Mouse (Mus musculus): ENCODE data around the gene Neurl2. TPM values are rescaled to one million over a fixed set of nuclear protein-coding genes. Genes with fewer than 3 reads are reported as not detected.
A peak's percentile ranks its signal among the peaks of the same experiment; 100 is the strongest.
"Not testable (repeated sequence)": the region's sequence is repeated elsewhere in the genome, so short reads cannot be mapped to it uniquely, and the experiment has no call there.

The Neurl2 gene
- total RNA-seq, 2 experiments from 2014 or later = 39.2 to 45.2 TPM

DNA sequence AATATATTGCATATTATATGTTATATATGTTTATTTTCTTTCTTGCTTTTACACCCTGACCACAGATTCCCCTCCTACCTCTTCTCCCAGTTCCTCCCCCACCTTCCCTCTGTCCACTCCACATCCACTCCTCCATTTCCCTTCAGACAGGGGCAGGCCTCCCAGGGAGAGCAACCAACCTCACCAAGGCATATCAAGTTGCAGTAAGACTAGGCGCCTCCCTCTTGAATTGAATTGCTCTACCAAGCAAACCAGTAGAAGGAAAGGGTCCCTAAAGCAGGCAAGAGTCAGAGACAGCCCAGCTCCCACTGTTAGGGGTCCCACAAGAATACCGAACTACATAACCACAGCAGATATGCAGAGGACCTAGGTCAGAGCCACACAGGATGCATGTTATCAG is 25.9 kb upstream of the Neurl2 start:
- no peak for DNase-seq

DNA sequence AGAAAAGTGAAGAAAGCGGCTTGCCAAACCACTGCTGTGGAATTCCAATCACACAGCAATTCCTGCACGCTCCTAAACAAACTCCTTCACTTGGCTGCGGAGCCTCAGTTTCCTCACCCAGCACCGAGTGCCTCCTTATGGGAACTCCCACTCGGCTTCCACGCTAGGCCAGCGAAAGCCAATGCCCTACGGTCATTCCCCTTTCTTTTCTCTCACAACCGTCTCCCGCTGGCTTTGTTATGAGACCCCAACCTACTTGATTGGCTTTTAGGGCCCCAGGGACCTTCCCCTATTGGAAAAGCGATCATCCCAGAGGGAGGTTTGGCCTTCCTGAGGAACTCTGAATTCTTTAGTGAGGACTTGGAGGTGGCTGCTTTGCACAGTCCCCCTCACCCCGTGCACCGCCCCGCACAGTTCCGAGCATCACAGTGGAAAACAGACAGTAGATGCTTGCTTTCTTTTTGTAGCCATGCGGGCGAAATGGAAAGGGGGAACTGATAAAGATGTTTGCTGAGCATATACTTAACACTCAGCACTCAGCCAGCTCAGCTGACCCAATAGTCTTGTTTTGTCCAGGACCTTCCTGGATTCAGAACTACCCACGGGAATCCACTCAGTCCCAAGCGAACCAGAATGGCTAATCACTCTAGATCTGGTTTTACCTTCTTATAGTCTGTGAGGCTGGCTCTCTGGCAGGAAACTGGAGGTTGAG is 24.7 kb upstream of the Neurl2 start:
- no peak for DNase-seq

DNA sequence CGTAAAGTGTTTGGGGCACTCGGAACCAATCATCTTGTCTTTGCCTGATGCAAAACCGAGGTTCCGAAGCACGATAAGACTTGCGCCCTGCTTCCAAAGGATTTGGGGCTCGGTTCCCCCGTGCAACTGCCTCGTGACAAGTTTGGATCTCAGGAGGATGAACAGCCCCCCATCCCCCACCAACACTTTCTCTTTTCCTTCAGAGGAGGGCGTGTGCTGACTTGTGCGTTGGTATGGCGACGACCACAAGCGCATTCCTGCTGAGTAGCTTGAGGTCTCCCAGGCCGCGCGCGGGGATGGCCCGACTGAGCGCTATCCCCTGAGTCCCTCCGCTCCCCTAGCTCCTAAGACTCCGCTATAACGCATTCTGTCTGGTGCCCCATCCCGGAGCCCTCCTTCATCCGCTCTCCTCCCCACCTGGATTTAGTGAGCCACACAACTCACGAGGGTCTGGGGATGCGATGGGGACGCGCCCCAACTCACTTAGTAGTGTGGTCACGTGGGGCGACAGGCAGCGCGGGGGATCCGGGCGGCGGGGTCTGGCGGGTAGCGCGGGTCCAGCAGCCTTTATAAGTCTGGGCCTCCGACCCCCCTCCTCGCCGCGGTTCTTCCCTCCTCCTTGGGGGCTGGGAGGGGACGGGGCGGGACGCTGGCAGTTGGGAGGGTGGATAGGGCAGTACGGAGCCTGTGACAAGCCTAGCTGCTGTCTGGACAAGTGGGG is 24.0 kb upstream of the Neurl2 start, which contains the start of gene Pltp:
Gene Pltp (minus strand): TSS at position 611 of the 721 bp plus-strand sequence.
- DNase-seq = peak; percentile 44

DNA sequence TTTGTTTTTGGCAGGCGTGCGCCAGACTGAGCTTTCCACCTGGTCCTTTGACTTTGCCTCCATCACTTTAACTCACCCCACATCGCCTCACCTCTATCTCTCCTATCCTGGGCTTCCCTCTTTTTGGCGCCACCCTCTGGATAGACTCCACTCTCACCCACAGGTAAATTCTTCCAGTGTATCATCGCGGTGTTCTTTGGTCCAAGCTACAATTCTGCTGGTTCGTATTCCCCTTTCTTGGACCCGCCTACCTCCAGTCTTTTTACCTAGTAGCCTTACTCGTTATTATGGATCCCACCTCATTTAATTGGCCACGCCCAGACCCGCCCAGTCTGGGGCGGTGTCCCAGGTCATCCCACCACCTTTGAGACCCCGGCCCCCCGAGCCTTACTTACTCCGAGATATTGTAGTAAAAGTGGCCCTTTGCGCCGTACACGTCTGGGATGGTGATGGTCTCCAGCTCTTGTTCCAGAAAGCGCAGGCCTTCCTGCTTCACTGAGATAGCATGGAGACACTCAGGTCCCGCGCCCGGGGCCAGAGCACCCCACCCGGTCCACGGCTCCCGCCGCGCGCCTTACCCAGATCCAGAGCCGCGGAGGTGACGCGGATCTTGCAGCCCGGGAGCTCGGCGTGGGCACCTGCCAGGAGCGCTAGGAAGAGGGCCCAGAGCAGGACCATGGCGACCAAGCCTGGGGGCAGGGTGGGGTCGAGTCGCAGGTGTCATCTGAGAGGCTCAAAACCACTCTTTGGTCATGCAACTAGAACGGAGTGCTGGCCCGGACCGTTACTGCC is 23.2 kb upstream of the Neurl2 start:
- peak; percentile 23 for DNase-seq

DNA sequence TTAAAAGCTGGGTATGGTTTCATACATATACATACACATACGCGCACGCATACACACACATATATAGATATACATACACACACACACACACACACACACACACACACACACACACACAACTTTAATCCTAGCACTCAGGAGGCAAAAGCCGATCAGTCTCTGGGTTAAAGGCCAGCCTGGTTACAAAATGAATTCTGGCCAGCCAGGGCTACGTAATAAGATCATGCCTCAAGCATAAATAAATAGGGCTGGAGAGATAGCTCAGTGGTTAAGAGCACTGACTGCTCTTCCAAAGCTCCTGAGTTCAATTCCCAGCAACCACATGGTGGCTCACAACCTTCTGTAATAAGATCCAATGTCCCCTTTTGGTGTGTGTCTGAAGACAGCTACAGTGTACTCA is 22.3 kb upstream of the Neurl2 start:
- DNase-seq = not testable (repeated sequence)

DNA sequence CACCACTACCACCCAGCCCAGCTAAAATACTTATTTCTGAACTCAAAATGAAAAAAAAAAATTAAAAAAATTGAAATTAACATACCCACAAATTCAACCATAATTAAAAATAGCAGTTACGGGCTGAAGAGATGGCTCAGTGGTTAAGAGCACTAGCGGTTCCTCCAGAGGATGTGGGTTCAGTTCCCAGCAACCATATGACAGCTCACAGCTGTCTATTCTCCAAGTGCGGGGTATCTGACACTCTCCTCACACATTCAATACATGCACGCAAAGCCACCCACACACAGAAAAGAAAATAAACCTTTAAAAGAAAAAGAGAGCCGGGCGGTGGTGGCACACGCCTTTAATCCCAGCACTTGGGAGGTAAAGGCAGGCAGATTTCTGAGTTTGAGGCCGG is 16.8 kb upstream of the Neurl2 start:
- DNase-seq = no peak

DNA sequence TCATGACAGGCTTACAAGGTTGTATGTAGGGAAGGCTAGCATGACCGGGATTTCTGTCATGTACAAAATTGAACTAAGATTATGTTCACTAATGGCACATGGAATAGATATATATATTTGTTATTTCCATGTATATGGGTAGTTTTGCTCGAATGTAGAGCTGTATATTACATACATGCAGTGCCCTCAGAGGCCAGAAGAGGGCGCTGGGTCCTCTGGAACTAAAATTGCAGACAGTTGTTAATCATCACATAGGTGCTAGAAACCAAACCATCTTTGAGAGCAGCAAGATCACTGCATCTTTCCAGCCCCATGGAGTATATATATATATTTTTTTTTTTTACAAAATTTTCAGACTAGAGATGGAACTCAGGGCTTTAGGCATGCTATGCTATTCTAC is 12.5 kb upstream of the Neurl2 start:
- DNase-seq = no peak

DNA sequence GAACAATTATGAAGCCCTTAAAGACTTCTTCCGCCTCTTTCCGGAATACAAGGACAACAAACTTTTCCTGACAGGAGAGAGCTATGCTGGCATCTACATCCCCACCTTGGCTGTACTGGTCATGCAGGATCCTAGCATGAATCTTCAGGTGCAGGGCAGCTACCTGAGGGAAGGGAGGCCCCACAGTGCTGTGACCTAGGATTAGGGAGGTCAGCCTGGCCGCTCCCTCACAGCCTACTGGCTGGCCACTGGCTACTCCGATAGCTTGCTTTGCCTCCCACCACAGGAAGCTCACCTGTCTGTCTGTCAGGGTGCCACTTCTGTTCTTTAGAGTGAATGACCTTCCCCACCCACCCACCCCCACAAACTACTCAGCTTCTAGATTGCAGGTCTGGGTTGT is 1.9 kb upstream of the Neurl2 start:
- DNase-seq = no peak

DNA sequence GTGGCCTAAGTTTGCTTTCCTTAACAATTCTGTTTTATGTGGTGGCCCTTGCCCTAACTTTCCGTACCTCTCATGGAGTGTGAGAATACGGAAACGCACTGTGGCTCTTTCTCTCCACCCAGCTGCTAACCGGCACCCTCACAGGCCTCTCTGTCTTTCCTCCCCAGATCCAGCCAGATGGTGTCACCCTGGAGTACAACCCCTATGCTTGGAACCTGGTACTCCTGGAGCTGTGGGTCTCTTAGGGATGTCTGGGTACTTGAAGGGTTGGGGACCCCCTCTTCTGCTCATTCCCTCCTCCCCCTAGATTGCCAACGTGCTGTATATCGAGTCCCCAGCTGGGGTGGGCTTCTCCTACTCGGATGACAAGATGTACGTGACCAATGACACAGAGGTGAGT is 1.3 kb upstream of the Neurl2 start:
- no peak for DNase-seq

DNA sequence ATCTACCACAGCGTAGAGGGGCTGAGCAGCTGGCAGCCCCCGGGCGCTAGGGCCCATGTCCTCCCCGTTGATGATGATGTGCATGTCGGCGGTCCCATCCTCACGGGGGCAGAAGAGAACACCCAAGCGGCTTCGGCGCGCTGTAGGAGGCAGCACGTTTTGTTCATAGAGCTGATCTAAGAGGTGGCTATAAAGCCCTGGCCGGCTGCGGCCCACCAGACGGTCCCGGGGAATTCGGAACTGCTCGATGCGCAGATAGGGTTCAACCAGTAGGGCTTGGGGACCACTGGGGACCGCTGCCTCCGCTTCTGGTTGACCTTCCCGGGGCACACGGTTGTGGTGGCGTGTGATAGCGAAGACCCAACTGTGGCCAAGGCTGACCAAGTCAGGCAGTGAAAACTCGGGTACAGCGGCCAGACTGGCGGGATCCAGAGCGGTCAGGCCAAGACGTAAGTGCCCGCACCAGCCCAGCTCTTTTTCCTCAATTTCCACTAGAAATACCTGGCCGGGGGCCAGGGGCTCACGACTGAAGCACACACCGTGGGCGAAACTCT is 431 bp downstream of the Neurl2 start, which contains the start of gene Ctsa:
Gene Ctsa (plus strand): TSS at position 126 of the 554 bp plus-strand sequence.
- peak; percentile 66 for DNase-seq

DNA sequence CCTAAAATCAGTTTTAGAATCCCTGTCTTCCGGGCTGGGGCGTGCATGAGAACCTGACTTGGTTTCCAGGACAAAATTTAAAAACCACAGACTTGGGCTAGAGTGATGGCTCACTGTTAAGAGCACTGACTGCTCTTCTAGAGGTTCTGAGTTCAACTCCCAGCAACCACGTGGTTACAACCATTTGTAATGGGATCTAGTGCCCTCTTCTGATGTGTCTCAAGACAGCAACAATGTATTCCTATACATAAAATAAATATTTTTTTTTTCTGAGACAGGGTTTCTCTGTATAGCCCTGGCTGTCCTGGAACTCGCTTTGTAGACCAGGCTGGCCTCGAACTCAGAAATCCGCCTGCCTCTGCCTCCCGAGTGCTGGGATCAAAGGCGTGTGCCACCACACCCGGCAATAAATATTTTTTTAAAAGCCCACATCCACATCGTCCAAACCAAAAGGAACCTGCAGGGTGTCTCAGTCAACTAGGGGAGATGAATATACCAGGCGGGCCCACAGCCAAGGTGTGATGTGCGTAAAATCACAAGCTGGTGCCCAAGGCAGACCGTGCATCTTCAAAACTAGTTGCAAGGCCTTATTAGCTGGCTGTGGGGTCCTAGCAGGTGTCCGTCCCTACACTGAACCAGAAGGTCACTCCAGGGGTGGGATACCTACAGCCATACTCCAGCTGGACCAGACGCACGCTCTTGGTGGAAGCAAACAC is 1.1 kb downstream of the Neurl2 start:
- no peak for DNase-seq

DNA sequence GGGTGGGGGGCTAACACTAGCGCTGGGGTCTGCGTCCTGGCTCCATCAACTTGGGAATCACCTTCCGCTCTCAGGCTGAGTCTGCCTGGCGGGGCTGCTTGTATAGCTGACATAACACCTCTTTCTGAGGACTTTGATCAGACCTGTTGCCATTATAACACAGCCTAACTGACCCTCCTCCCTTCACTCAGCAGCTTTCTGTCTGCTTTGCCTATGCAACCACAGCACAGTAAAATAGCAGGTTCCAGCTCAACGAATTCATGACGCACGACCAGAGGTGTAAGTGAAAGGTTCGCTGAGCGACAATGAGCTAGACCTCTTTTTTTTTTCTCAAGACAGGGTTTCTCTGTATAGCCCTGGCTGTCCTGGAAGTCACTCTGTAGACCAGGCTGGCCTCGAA is 2.2 kb downstream of the Neurl2 start:
- no peak for DNase-seq

DNA sequence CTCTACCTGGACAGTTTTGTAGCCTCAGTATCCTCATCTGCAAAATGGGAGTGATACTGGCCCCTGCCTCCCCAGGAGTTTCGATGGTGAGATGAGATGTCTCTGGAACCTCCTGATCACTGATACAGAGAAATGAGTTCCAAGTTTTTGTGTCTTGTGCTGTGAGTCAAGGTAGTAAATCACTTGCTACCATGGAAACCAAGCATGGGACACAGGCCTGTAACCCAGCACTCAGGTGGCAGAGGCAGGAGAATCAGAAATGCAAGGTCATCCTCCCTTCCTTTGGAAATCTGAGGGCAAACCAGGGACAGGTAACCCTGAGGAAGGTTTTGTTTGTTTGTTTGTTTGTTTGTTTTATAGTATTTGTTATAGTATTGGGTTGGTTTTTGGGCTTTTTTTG is 4.2 kb downstream of the Neurl2 start:
- DNase-seq = no peak

DNA sequence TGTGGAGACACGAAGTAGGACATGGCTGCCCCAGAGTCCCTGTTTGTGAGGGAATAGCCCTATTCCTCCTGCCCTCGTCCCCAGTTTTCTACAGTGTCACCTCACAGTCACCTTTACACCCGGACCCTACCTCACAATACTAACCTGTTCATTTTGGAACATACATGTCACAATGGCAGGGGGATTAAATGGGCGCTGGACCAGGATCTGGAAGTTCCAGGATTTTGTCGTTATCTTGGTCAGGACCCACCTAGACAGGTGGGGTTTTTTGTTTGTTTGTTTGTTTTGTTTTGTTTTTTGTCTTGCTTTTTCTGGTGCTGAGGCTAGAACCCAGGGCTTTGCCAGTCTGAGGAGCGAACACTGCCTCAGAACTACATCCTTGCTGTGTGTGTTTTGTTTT is 4.8 kb downstream of the Neurl2 start, which contains the start of gene Spata25:
Gene Spata25 (minus strand): TSS at position 101 of the 400 bp plus-strand sequence.
- DNase-seq = no peak

DNA sequence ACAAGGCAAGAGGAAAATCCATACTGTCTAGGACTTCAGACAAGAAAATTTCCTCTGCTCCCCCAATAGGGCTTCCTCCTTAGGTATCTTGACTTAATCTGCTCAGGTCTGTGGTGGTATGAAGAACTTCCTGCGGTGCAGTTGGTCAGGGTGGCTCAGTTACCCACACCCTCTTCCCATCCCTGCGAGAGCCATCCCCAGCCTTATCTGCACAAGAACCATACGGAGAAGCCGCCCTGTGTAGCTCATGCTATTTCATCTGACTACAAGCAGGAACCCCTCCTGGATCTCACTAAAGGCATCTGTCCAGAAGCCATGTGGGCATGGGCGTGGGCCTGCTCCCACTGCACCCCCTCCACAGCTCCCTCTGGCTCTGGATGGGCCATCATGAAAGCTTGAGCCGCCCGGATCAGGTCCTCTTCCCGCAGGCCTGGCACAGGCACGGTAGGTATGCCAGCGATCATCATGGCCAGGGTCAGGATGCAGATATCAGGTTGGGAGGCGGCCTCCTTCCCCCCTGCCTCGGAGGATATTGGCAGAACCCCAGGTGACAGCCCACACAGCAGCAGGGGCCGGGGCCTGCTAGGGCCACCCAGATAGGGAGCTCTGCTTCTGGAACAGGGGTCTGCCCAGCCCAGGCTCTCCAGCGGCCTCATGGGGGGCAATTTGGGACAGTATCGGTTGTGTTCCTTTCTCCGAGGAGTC is 6.0 kb downstream of the Neurl2 start:
- DNase-seq = no peak

DNA sequence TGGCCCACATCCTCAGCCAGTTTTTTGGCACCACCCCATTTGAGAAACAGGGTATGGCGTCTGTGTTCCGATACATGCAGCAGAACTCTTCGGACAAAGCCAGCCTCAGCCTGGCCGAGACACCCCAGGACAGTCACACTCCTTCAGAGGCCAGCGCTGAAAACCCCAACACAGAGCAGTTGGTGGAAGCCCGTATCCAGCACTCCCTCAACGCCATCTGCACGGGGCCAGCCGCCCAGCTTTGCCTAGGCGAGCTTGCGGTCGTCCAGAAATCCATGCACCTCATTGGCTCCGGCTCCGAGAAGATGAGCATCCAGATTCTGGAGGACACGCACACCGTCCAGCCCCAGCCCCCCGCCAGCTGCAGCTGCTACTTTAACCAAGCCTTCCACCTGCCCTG is 7.7 kb downstream of the Neurl2 start:
- DNase-seq = no peak

DNA sequence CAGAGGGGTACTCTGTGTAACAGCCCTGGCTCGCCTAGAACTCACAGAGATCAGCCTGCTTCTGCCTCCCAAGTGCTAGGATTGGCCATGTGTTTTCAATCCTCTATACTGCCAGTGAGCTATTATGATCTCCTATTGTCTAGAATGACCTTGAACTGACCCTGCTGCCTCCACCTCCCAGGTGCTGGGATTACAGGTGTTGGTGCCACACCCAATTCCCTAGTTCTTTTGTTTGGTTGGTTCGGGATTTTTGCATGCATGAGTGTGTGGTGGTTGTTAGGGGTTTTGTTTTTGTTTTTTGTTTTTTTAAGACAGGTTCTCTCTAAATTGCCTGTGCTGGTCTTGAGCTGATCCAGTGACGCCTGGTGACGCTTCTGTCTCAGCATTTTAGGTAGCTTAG is 9.3 kb downstream of the Neurl2 start:
- DNase-seq = no peak

DNA sequence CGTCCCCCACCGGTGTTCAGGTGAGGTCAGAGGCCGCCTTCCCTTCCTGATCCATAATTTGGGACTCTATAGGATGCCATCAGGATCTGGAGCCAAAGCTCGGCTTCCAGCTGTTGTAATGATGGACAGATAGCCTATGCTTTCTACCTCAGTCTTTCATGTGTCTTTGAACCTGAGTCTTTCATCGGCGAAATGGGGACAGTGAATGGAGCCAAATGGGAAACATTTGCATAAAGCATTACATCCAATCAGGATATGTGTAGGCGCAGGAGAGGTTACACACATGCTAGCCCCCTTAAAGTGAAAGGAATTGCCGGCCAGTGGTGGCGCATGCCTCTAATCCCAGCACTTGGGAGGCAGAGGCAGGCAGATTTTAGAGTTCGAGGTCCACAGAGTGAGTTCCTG is 10.1 kb downstream of the Neurl2 start:
- DNase-seq = no peak

DNA sequence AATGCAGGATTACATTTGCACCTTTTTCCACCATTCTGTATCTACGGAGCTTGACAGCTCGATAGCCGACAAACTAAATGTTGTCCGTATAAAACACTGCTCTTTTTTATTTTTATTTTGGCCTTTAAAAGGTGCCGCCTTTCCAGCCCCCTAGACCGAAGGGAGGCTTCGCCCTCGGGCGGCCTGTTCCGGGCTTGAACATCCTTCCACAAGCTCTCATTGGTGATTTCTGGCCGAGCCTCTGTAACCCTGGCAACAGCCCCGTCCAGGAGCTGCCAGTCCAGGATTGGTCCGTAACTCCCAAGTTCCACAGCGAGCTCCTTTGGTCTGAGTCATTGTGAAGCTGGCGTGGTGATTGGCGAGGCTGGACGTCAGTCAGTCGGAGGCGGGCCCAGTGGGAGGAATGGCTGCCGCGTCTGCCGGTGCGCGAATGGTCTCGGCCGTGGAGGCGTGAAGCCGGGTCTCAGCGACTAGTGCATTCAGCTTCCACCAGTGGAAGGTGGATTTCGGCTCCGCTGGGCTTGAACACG is 10.6 kb downstream of the Neurl2 start, which contains the start of gene Zswim1:
Gene Zswim1 (plus strand): TSS at position 51 of the 530 bp plus-strand sequence.
- peak; percentile 100 for DNase-seq

DNA sequence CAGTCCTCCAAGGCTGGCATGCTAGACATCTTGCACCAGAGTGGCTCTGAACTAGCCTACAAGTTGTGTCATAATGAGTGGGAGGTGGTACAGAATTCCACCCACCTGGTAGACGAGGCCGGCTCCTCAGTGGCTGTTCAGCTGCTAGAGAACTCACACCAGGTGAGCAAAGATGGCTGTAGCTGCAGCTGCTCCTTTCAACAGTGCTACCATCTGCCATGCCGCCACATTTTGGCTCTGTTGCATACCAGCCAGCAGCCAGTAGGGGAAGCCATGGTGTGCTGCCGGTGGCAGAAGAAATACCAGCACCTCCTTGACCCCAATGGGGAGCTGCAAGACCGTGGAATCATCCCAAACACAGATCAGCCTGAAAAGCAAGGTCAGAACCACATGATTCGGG is 12.2 kb downstream of the Neurl2 start:
- DNase-seq = no peak

DNA sequence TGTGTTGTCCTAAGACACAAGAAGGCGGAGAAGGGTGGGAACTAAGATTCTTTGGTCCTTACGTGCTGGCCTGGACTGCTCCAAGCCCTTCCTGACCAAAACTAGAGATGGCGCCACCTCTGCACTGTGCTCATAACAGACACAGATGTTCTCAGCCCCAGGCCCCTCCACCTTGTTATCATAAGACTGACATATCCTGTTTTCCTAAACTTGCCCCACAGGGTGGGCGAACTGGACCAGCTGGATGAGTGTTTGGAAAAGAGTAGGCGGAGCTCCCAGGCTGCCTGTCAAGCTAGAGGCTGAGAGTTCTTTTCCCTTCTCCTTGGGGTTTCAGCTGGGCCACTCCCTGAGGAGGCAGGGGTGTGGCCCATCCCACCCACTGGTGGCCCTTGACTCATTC is 15.6 kb downstream of the Neurl2 start:
- no peak for DNase-seq

All from gastrocnemius, postnatal 10 days (tissue).